11 mouse cellular contexts compared by ENCODE assay signal in the genomic region with DNA sequence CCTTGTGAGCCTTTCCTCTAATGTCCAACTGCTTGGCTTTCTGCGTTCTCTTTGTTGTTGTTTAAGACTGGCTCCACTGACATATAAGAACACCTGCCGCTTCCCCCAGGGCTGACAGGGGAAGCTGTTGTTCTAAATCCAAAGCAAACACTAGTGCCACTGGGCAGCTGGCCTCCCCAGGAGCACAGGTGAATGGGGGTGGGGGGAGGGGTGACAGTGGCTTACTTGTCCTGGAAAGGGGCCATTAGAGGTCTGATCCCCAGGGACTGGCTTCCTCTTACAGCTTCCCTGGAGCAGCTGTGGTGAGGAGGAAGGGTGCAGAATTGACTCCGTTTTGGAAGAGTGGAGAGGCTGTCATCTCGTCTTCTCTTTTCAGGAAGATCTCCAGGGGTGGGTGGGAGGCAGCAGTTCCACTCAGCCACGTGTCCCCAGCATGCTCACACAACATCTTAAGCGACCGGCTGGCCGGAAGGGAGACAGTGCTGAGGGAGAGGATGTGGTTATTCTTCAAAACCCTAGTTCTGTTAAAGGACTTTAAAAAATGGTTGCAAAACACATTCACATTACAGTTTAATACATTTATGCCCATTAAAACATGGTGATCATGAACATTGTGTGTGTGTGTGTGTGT.
DNase-seq lines count a peak whose midpoint lies in the region; ATAC-seq and TF ChIP-seq lines count a peak whose summit lies in the region.
"Had no signal": no experiment of that assay in that cellular context is flagged by ENCODE, and none has a peak within 500 bp of the region (broad histone marks: within the 10 kb centered on the region; RNA-seq: fewer than 3 reads in every experiment).

No protein-coding gene starts in this region.

- H3K4me3 ChIP-seq in liver, embryonic 12.5 days = no peak overlapping the region
- no peak overlapping the region for H3K4me3 ChIP-seq in ES-Bruce4 (ENCODE audit: low read depth, low read length)
- no peak overlapping the region for H3K4me3 ChIP-seq in intestine, embryonic 15.5 days (replicated peaks)
- no peak overlapping the region for H3K4me3 ChIP-seq in stomach, postnatal 0 days (ENCODE audit: low read depth, low read length)
- H3K4me3 ChIP-seq in kidney, adult 2 months (ENCODE audit: insufficient read depth, low read depth, low read length) = no peak overlapping the region
- H3K4me3 ChIP-seq: limb, embryonic 12.5 days had no signal

- H3K9me3 ChIP-seq in liver, embryonic 12.5 days (replicated peaks) = no peaks in the 10 kb centered on the region
- H3K9me3 ChIP-seq in ES-Bruce4 (replicated peaks; ENCODE audit: control insufficient read depth, insufficient read depth, low read length, poor library complexity, severe bottlenecking) = no peaks in the 10 kb centered on the region; the same call in 1 of the 2 replicates
- no peaks in the 10 kb centered on the region for H3K9me3 ChIP-seq in intestine, embryonic 15.5 days
- H3K9me3 ChIP-seq in stomach, postnatal 0 days (ENCODE audit: control insufficient read depth, low read length) = no peaks in the 10 kb centered on the region
- H3K9me3 ChIP-seq: limb, embryonic 12.5 days had no signal

- H3K4me1 ChIP-seq in liver, embryonic 12.5 days = peaks cover 17% of the 10 kb centered on the region
- H3K4me1 ChIP-seq in ES-Bruce4 (ENCODE audit: control insufficient read depth, insufficient read depth, low read length) = peaks cover 3% of the 10 kb centered on the region
- H3K4me1 ChIP-seq in intestine, embryonic 15.5 days (replicated peaks) = peaks cover 3% of the 10 kb centered on the region; the same call in 1 of the 2 replicates
- H3K4me1 ChIP-seq in stomach, postnatal 0 days (replicated peaks; ENCODE audit: control insufficient read depth, insufficient read depth) = no peaks in the 10 kb centered on the region
- H3K4me1 ChIP-seq in kidney, adult 2 months (ENCODE audit: control insufficient read depth, insufficient read depth, low read length) = no peaks in the 10 kb centered on the region

- peak; percentile 25 for DNase-seq in liver
- DNase-seq in stomach, postnatal 0 days (ENCODE audit: low spot score) = peak; percentile 25
- DNase-seq in adrenal gland, postnatal 10 days = no peak
- no peak for DNase-seq in kidney, adult 2 months
- DNase-seq: cerebellum, postnatal 25 days; gastrocnemius, postnatal 10 days; heart, postnatal 4 days had no signal

- ATAC-seq in liver, embryonic 12.5 days = no peak
- ATAC-seq in intestine, embryonic 15.5 days = peak; percentile 40
- no peak for ATAC-seq in stomach, postnatal 0 days (ENCODE audit: low FRiP score, low TSS enrichment)

- WGBS in liver, embryonic 12.5 days (ENCODE audit: insufficient replicate concordance) = 31% methylated on average over 8 of the region's 8 CpGs
- WGBS in intestine, embryonic 15.5 days = 45% methylated on average over 8 of the region's 8 CpGs
- WGBS in stomach, postnatal 0 days = 45% methylated on average over 8 of the region's 8 CpGs
- 52% methylated on average over 8 of the region's 8 CpGs for WGBS in kidney, adult 2 months

- peaks cover 7% of the 10 kb centered on the region; the same call in 1 of the 2 replicates for H3K27me3 ChIP-seq in liver, embryonic 12.5 days (replicated peaks)
- no peaks in the 10 kb centered on the region for H3K27me3 ChIP-seq in ES-Bruce4 (ENCODE audit: control insufficient read depth, insufficient read depth, low read length, poor library complexity, severe bottlenecking)
- H3K27me3 ChIP-seq in intestine, embryonic 15.5 days (replicated peaks) = no peaks in the 10 kb centered on the region
- H3K27me3 ChIP-seq in stomach, postnatal 0 days (ENCODE audit: control insufficient read depth, insufficient read depth, low read length) = no peaks in the 10 kb centered on the region
- no peaks in the 10 kb centered on the region for H3K27me3 ChIP-seq in kidney, adult 2 months (replicated peaks; ENCODE audit: control insufficient read depth, insufficient read depth, low read length)

- H3K9ac ChIP-seq in liver, embryonic 12.5 days = no peak overlapping the region
- no peak overlapping the region for H3K9ac ChIP-seq in ES-Bruce4 (ENCODE audit: low read depth, poor library complexity, severe bottlenecking)
- H3K9ac ChIP-seq in intestine, embryonic 15.5 days = no peak overlapping the region
- no peak overlapping the region for H3K9ac ChIP-seq in stomach, postnatal 0 days (ENCODE audit: low read length)
- H3K9ac ChIP-seq: limb, embryonic 12.5 days had no signal

- TF ChIP-seq POLR2A in ES-Bruce4 (IDR thresholded peaks at IDR 0.05; ENCODE audit: insufficient read depth, low read length) = no peak
- no peak for TF ChIP-seq POLR2A in kidney, adult 2 months (IDR thresholded peaks at IDR 0.05; ENCODE audit: low read depth, low read length)

- TF ChIP-seq EP300 in ES-Bruce4 (IDR thresholded peaks at IDR 0.05; ENCODE audit: insufficient read depth, low read depth, low read length) = peak; percentile 77; the same call in 1 of the 2 replicates
- TF ChIP-seq EP300 in stomach, postnatal 0 days (optimal IDR thresholded peaks at IDR 0.05) = no peak

- TF ChIP-seq CTCF in ES-Bruce4 (IDR thresholded peaks at IDR 0.05; ENCODE audit: low read depth, low read length) = no peak
- TF ChIP-seq CTCF in stomach, postnatal 0 days (IDR thresholded peaks at IDR 0.05; ENCODE audit: low read depth) = no peak
- TF ChIP-seq CTCF in kidney, adult 2 months (conservative IDR thresholded peaks at IDR 0.05; ENCODE audit: insufficient read depth, insufficient read length, low read depth, low read length) = no peak

- no peaks in the 10 kb centered on the region for H3K36me3 ChIP-seq in liver, embryonic 12.5 days
- no peaks in the 10 kb centered on the region for H3K36me3 ChIP-seq in ES-Bruce4 (ENCODE audit: control insufficient read depth, insufficient read depth, low read length, poor library complexity, severe bottlenecking)
- no peaks in the 10 kb centered on the region for H3K36me3 ChIP-seq in intestine, embryonic 15.5 days
- no peaks in the 10 kb centered on the region for H3K36me3 ChIP-seq in stomach, postnatal 0 days (ENCODE audit: control insufficient read depth, insufficient read depth, low read length)
- H3K36me3 ChIP-seq in kidney, adult 2 months (ENCODE audit: control insufficient read depth, insufficient read depth, low read length) = no peaks in the 10 kb centered on the region
- H3K36me3 ChIP-seq: limb, embryonic 12.5 days had no signal

- H3K4me2 ChIP-seq in liver, embryonic 12.5 days = no peak overlapping the region
- H3K4me2 ChIP-seq in intestine, embryonic 15.5 days (replicated peaks) = no peak overlapping the region
- H3K4me2 ChIP-seq in stomach, postnatal 0 days (replicated peaks; ENCODE audit: low read depth) = no peak overlapping the region
- H3K4me2 ChIP-seq: limb, embryonic 12.5 days had no signal

- H3K27ac ChIP-seq in liver, embryonic 12.5 days = no peak overlapping the region
- H3K27ac ChIP-seq in ES-Bruce4 (ENCODE audit: insufficient read depth, low read length) = no peak overlapping the region
- H3K27ac ChIP-seq in intestine, embryonic 15.5 days = no peak overlapping the region
- no peak overlapping the region for H3K27ac ChIP-seq in stomach, postnatal 0 days (replicated peaks)
- H3K27ac ChIP-seq in kidney, adult 2 months (ENCODE audit: insufficient read depth, low read depth, low read length) = no peak overlapping the region
- H3K27ac ChIP-seq: limb, embryonic 12.5 days had no signal

Comparison
In these comparisons a context has a peak if more than half of its experiments do, and no peak if none do; other contexts are left out.
1. DNase-seq: peak in liver (single experiment) and stomach, postnatal 0 days (single experiment); none in adrenal gland, postnatal 10 days (single experiment) and kidney, adult 2 months (single experiment).